Mouse (Mus musculus): ENCODE measurements around the gene Ydjc.

- TF ChIP-seq CTCF (IDR thresholded peaks at IDR 0.05; ENCODE audit: low read depth) (no peak), EP300 (optimal IDR thresholded peaks at IDR 0.05) (no peak)
These were observed 33.3 kb downstream of the Ydjc start for GRCm38 (mm10) chr16:17177623-17178170.
